Mouse (Mus musculus) spleen, adult 2 months (tissue): ENCODE results near the gene Sh2d4b.

ENCODE experiments used
- CTCF ChIP-seq: fragments of 200-500 bp; IDR thresholded peaks from 2 replicates; pipeline ENCODE4 v1.5.1; 2011; ENCODE audit warnings: mild to moderate bottlenecking, inconsistent platforms; ENCODE audit not compliant: insufficient read depth, insufficient read length, insufficient replicate concordance; ENCODE audit errors: extremely low read depth
- POLR2A ChIP-seq: fragments of 200-500 bp; IDR thresholded peaks from 2 replicates; pipeline ENCODE4 v1.6.1; 2011; ENCODE audit warnings: low read depth, low read length, inconsistent platforms

- TF ChIP-seq POLR2A (no peak), CTCF (no peak)
These were observed 63.0 kb downstream of the Sh2d4b start for GRCm38 (mm10) chr14:40830094-40830493.
